Mouse (Mus musculus): ENCODE results near the gene Smarcc2. TPM values are rescaled to one million over a fixed set of nuclear protein-coding genes. Genes with fewer than 3 reads are reported as not detected.

The Smarcc2 gene
- polyA plus RNA-seq, 1 experiment: 19.5 TPM

DNA sequence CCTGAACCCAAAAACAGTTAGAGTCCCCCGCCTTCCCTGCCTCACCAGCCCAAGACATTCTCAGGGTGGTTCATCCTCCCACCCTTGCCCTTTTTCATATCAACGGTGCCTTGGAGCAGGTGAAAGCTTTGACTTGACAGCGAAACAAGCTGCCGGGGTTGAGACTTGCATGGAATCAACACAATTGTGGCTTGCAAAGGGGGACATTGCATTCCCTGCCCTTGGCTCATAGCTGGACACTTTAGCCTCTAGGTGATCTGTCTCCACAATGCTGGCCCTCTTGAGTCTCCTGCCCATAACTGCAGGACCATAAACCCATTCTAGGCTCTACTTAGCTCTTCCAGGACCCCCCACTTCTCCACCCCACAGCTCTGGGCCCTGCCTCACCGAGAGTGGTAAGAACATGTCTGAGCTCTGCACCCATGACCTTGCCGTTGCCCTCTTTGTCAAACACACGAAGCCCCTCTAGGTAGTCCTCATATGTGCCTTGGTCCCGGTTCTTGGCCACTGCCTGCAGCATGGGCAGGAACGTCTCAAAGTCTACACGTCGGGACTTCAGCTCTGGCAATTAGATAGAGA, 35.7 kb downstream of the Smarcc2 start:
- H3K4me3 ChIP-seq (replicated peaks): peak overlapping the region; percentile 88
- no peaks in the 10 kb centered on the region for H3K9me3 ChIP-seq (ENCODE audit: control insufficient read depth, low read length)
- no peaks in the 10 kb centered on the region for H3K27me3 ChIP-seq (ENCODE audit: control insufficient read depth)
- peaks cover 73% of the 10 kb centered on the region for H3K4me1 ChIP-seq (ENCODE audit: control insufficient read depth)
- H3K36me3 ChIP-seq (ENCODE audit: control insufficient read depth): peaks cover 30% of the 10 kb centered on the region
- TF ChIP-seq TAL1 (IDR thresholded peaks at IDR 0.05; ENCODE audit: low read length) (no peak), GATA1 (IDR thresholded peaks at IDR 0.05; ENCODE audit: low read length) (no peak)

DNA sequence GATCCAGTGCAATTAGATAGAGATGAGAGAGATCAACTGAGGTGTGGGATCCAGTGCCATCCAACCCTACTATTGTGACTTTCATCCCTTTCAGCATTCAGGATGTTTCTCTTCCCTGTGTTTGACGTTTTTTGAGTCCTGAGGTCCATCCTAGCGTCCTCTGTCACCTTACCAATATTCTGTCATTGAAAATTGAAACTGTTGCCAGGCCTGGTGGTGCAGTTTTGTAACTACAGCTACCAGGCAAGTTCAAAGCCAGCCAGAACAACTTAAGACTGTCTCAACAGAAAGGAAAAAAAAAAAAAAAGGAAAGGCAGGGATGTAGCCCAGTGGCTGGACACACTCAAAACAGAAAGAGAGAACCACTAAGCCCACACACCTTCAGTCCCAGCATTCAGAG, 36.2 kb downstream of the Smarcc2 start:
- Histone ChIP-seq H3K27me3 (ENCODE audit: control insufficient read depth) (no peaks in the 10 kb centered on the region), H3K4me1 (ENCODE audit: control insufficient read depth) (peaks cover 74% of the 10 kb centered on the region), H3K9me3 (ENCODE audit: control insufficient read depth, low read length) (no peaks in the 10 kb centered on the region), H3K36me3 (ENCODE audit: control insufficient read depth) (peaks cover 25% of the 10 kb centered on the region), H3K4me3 (replicated peaks) (peak overlapping the region; percentile 88)
- TF ChIP-seq GATA1 (IDR thresholded peaks at IDR 0.05; ENCODE audit: low read length) (no peak), TAL1 (IDR thresholded peaks at IDR 0.05; ENCODE audit: low read length) (no peak)

DNA sequence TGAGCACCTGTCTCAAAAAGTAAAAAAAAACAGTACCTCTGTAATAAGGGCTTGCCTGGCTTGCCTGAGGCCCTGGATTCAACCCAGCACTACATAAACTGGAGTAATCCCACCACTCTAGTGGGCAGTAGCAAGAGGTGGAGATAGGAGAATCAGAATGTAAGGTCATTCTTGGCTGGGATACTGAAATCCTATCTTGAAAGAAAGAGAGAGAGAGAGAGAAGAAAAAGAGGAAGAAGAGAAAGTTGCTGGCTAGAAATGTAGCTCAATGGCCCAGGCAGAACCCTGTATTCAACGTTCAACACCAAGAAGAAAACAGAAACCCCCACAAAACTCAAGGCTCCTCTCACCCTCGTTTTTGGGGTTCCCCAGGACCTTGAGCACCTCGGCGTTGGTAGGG, 36.9 kb downstream of the Smarcc2 start:
- Histone ChIP-seq H3K4me1 (ENCODE audit: control insufficient read depth) (peaks cover 74% of the 10 kb centered on the region), H3K36me3 (ENCODE audit: control insufficient read depth) (peaks cover 18% of the 10 kb centered on the region), H3K4me3 (replicated peaks) (no peak overlapping the region), H3K27me3 (ENCODE audit: control insufficient read depth) (no peaks in the 10 kb centered on the region), H3K9me3 (ENCODE audit: control insufficient read depth, low read length) (no peaks in the 10 kb centered on the region)
- TF ChIP-seq TAL1 (IDR thresholded peaks at IDR 0.05; ENCODE audit: low read length) (no peak), GATA1 (IDR thresholded peaks at IDR 0.05; ENCODE audit: low read length) (no peak)

DNA sequence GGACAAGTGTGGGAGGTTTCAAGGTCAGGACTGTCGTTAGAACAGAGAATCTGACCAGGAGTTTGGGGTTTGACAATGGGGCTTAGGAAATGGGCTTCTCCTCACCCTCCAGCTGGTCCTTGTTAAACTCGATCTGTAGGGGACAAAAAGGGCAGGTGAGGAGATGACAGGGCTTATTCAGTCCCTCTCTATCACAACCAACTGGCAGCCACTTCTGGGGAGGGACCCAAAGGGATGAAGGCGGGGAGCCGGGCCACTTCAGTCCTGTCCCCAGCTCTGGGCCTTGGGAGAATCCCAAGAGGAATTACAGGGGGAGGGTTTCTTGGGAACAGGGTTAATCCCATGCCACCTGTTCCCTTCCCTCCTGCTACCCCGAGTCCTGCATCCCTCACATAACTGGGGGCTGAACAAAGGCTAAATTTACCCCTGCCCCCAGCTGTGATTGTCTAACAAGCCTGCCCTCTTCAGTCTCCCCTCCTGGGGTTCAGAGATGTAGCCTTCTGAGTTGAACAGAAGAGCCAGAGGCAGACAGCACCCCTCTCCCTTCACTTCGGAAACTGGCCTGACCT, 37.5 kb downstream of the Smarcc2 start:
- H3K9me3 ChIP-seq (ENCODE audit: control insufficient read depth, low read length): no peaks in the 10 kb centered on the region
- H3K4me3 ChIP-seq (replicated peaks): no peak overlapping the region
- TF ChIP-seq TAL1 (IDR thresholded peaks at IDR 0.05; ENCODE audit: low read length) (no peak), GATA1 (IDR thresholded peaks at IDR 0.05; ENCODE audit: low read length) (no peak)
- H3K4me1 ChIP-seq (ENCODE audit: control insufficient read depth): peaks cover 67% of the 10 kb centered on the region
- peaks cover 11% of the 10 kb centered on the region for H3K36me3 ChIP-seq (ENCODE audit: control insufficient read depth)
- no peaks in the 10 kb centered on the region for H3K27me3 ChIP-seq (ENCODE audit: control insufficient read depth)

DNA sequence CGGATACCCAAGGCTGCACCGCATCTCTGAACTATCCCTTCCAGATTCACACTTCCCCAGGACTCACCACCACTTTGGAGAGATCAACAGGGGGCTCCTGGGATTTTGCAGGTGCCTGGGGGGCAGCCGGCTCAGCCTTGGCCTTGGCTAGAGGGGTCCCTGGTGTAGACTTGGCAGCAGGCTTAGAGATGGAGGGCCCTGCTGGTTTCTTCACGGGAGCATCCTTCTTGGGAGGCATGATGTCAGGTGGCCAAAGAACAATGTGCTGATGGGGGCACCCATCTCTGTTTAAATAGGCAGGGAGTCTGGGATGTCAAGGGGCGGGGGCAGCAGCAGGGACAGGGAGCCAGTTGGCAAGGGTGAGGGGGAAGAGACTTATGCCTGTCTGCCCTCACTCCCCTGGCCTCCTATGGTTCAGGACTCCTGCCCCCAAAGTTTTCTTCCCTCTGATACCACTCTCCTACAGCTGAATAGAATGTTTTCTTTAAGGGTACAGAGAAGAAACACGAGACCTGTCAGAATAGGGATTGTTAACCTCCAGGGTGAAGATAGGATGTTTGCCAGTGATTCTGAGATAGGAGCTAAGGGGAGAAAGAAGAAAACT, 38.2 kb downstream of the Smarcc2 start:
- Histone ChIP-seq H3K4me3 (replicated peaks) (no peak overlapping the region), H3K4me1 (ENCODE audit: control insufficient read depth) (peaks cover 60% of the 10 kb centered on the region)

DNA sequence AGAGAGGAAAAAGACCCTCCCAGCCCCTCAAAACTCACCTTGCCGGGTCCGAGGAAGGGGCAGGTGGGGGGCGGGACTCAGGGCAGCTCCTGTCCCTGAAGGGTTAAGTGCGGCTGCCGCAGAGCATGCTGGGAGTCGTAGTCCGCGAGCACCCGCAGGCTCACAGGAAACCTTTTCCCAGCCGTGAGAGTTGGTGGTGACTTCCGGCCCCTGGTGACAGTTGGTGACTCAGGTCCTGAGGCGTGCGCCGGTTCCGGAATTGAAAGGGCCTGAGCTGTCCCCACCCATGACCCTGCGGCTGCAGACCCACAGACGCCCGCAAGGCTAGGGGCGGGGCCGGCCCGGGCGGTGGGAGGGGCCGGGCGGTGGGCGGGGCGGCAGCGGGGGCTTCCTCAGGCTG, 39.5 kb downstream of the Smarcc2 start, which contains the start of gene Myl6b:
Gene Myl6b, minus strand, starts transcription at position 96 of the 400 bp plus-strand sequence.
- H3K36me3 ChIP-seq (ENCODE audit: control insufficient read depth): peaks cover 3% of the 10 kb centered on the region; the same call in 1 of the 2 replicates
- H3K27me3 ChIP-seq (ENCODE audit: control insufficient read depth): no peaks in the 10 kb centered on the region
- peaks cover 57% of the 10 kb centered on the region for H3K4me1 ChIP-seq (ENCODE audit: control insufficient read depth)
- H3K4me3 ChIP-seq (replicated peaks): peak within 1 kb of the TSS; percentile 78
- no peaks in the 10 kb centered on the region for H3K9me3 ChIP-seq (ENCODE audit: control insufficient read depth, low read length)
- TF ChIP-seq GATA1 (IDR thresholded peaks at IDR 0.05; ENCODE audit: low read length): no peak
- TF ChIP-seq TAL1 (IDR thresholded peaks at IDR 0.05; ENCODE audit: low read length): no peak

More for the DNA sequence above, 38.2 kb downstream of the Smarcc2 start:
- Histone ChIP-seq H3K27me3 (ENCODE audit: control insufficient read depth) (no peaks in the 10 kb centered on the region), H3K36me3 (ENCODE audit: control insufficient read depth) (peaks cover 5% of the 10 kb centered on the region), H3K9me3 (ENCODE audit: control insufficient read depth, low read length) (no peaks in the 10 kb centered on the region)
- TF ChIP-seq TAL1 (IDR thresholded peaks at IDR 0.05; ENCODE audit: low read length) (no peak), GATA1 (IDR thresholded peaks at IDR 0.05; ENCODE audit: low read length) (no peak)

DNA sequence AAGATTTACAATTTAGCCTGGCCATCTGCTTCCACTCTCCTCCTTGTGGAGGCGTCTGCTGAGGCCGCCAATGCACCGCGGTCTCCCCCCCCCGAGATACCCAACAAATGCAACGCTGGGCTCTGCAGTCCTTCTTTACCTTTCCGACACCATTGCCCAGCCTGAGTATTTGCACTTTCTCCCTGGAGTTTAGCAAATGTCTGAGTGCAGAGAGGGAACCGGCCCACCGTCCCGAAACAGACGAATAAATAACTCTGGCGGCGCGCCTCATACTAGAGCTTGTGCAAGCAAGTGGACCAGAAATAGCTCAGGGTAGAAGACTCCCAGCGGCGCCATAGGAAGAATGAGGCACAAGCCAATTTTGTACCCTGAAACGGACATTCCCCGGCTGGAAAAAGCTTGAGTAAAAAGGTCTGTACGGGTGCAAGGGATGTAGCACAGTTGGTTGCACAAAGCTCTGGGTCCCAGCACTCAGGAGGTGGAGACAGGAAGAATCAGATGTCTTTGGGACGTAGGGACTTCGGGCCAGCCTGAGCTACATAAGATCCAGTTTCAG, 40.1 kb downstream of the Smarcc2 start:
- Histone ChIP-seq H3K36me3 (ENCODE audit: control insufficient read depth) (peaks cover 4% of the 10 kb centered on the region; the same call in 1 of the 2 replicates), H3K4me1 (ENCODE audit: control insufficient read depth) (peaks cover 61% of the 10 kb centered on the region), H3K4me3 (replicated peaks) (peak overlapping the region; percentile 78), H3K27me3 (ENCODE audit: control insufficient read depth) (no peaks in the 10 kb centered on the region), H3K9me3 (ENCODE audit: control insufficient read depth, low read length) (no peaks in the 10 kb centered on the region)
- TF ChIP-seq GATA1 (IDR thresholded peaks at IDR 0.05; ENCODE audit: low read length) (no peak), TAL1 (IDR thresholded peaks at IDR 0.05; ENCODE audit: low read length) (no peak)

DNA sequence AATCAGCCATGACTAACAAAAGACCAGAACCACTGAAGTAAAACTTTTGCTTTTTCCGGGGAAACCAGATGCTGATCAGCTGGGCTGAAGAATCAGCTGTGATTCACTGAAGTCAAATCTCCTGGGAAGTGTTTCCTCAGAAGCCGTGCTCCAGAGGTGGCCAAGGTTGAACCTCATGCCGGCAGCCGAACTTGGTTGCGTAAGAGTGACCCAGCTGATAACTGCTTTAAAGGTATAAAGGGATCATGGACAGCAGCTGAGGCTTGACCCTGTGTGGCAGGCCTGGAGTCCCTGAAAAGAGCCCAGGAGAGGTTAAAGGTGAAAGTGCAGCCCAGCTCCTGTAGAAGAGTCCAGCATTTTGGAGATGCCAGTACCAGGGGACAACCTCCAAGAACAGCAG, 43.3 kb downstream of the Smarcc2 start:
- Histone ChIP-seq H3K4me1 (ENCODE audit: control insufficient read depth) (peaks cover 48% of the 10 kb centered on the region), H3K36me3 (ENCODE audit: control insufficient read depth) (peaks cover 11% of the 10 kb centered on the region), H3K9me3 (ENCODE audit: control insufficient read depth, low read length) (peaks cover 2% of the 10 kb centered on the region; the same call in 1 of the 2 replicates), H3K4me3 (replicated peaks) (no peak overlapping the region), H3K27me3 (ENCODE audit: control insufficient read depth) (no peaks in the 10 kb centered on the region)
- no peak for TF ChIP-seq TAL1 (IDR thresholded peaks at IDR 0.05; ENCODE audit: low read length)
- no peak for TF ChIP-seq GATA1 (IDR thresholded peaks at IDR 0.05; ENCODE audit: low read length)

DNA sequence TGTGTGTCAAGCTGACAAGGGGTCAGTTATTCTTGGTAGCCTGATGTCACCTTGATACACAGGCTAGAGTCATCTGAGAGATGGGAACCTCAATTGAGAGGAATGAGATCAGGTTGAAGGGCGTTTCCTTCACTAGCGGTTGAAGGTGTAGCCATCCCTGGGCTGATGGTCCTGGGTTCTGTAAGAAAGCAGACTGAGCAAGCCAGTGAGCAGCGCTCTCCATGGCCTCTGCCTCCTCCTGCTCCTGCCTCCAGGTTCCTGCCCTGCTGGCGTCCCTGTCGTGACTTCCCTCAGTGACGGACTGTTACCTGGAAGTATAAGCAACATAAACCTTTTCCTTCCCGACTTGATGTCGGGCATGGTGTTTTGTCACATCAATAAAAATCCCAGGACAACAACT, 44.5 kb downstream of the Smarcc2 start:
- no peak for TF ChIP-seq GATA1 (IDR thresholded peaks at IDR 0.05; ENCODE audit: low read length)
- TF ChIP-seq TAL1 (IDR thresholded peaks at IDR 0.05; ENCODE audit: low read length): no peak
- Histone ChIP-seq H3K4me3 (replicated peaks) (no peak overlapping the region), H3K4me1 (ENCODE audit: control insufficient read depth) (peaks cover 38% of the 10 kb centered on the region), H3K9me3 (ENCODE audit: control insufficient read depth, low read length) (peaks cover 2% of the 10 kb centered on the region; the same call in 1 of the 2 replicates), H3K36me3 (ENCODE audit: control insufficient read depth) (peaks cover 11% of the 10 kb centered on the region), H3K27me3 (ENCODE audit: control insufficient read depth) (no peaks in the 10 kb centered on the region)
